Mouse (Mus musculus): ENCODE results near the gene Ift140. TPM values are rescaled to one million over a fixed set of nuclear protein-coding genes. Genes with fewer than 3 reads are reported as not detected.

Ift140 gene
- 16.1 and 20.4 TPM in 2 replicates for polyA plus RNA-seq (2014; fragmentation: Nextera tagmentation; extraction: Ambion mirVana)

GRCm38 (mm10) chr17:25015655-25016291 is at the start of gene Ift140, which contains the start of gene Cramp1l:
Gene Ift140 (plus strand): TSS chr17:25016085.
Gene Cramp1l (minus strand): TSS chr17:25015788.
- WGBS = under 1% methylated on average over 60 of the region's 62 CpGs
- ATAC-seq = peak; percentile 99

GRCm38 (mm10) chr17:24987221-24987620 is 28.7 kb upstream of the Ift140 start:
- no peaks in the 10 kb centered on the region for H3K9me3 ChIP-seq (replicated peaks; ENCODE audit: control insufficient read depth, low read length)
- H3K27ac ChIP-seq (ENCODE audit: low read depth, low read length) = no peak overlapping the region
- DNase-seq (ENCODE audit: low spot score) (no peak), ATAC-seq (no peak)
- H3K4me3 ChIP-seq (ENCODE audit: low read depth, low read length) = no peak overlapping the region
- WGBS = 95% methylated on average over 6 of the region's 6 CpGs
- no peak overlapping the region for H3K4me2 ChIP-seq (ENCODE audit: low read length)
- no peaks in the 10 kb centered on the region for H3K4me1 ChIP-seq (ENCODE audit: control insufficient read depth, insufficient read depth, low read length)
- H3K36me3 ChIP-seq (ENCODE audit: control insufficient read depth, insufficient read depth, low read length) = peaks cover 92% of the 10 kb centered on the region
- H3K9ac ChIP-seq (ENCODE audit: low read length) = no peak overlapping the region
- no peaks in the 10 kb centered on the region for H3K27me3 ChIP-seq (replicated peaks; ENCODE audit: control insufficient read depth, insufficient read depth, low read length)

More at GRCm38 (mm10) chr17:25015655-25016291, at the start of gene Ift140, which contains the start of gene Cramp1l:
- peak within 1 kb of the TSS; percentile 80 for H3K27ac ChIP-seq (ENCODE audit: low read depth, low read length)
- DNase-seq (ENCODE audit: low spot score) = peak; percentile 100
- H3K4me2 ChIP-seq (ENCODE audit: low read length) = peak within 1 kb of the TSS; percentile 98
- peak within 1 kb of the TSS; percentile 94 for H3K9ac ChIP-seq (ENCODE audit: low read length)
- H3K36me3 ChIP-seq (ENCODE audit: control insufficient read depth, insufficient read depth, low read length) = peaks cover 22% of the 10 kb centered on the region
- no peaks in the 10 kb centered on the region for H3K27me3 ChIP-seq (replicated peaks; ENCODE audit: control insufficient read depth, insufficient read depth, low read length)
- H3K4me3 ChIP-seq (ENCODE audit: low read depth, low read length) = peak within 1 kb of the TSS; percentile 98
- H3K9me3 ChIP-seq (replicated peaks; ENCODE audit: control insufficient read depth, low read length) = no peaks in the 10 kb centered on the region
- peaks cover 15% of the 10 kb centered on the region for H3K4me1 ChIP-seq (ENCODE audit: control insufficient read depth, insufficient read depth, low read length)

- DNase-seq (ENCODE audit: low spot score) (no peak), ATAC-seq (no peak)
- H3K4me1 ChIP-seq (ENCODE audit: control insufficient read depth, insufficient read depth, low read length) = no peaks in the 10 kb centered on the region
- H3K4me3 ChIP-seq (ENCODE audit: low read depth, low read length) = no peak overlapping the region
- no peaks in the 10 kb centered on the region for H3K9me3 ChIP-seq (replicated peaks; ENCODE audit: control insufficient read depth, low read length)
- H3K4me2 ChIP-seq (ENCODE audit: low read length) = no peak overlapping the region
- no peak overlapping the region for H3K27ac ChIP-seq (ENCODE audit: low read depth, low read length)
- no peak overlapping the region for H3K9ac ChIP-seq (ENCODE audit: low read length)
- 96% methylated on average over 6 of the region's 6 CpGs for WGBS
- H3K27me3 ChIP-seq (replicated peaks; ENCODE audit: control insufficient read depth, insufficient read depth, low read length) = no peaks in the 10 kb centered on the region
- H3K36me3 ChIP-seq (ENCODE audit: control insufficient read depth, insufficient read depth, low read length) = peaks cover 93% of the 10 kb centered on the region
Observed at GRCm38 (mm10) chr17:24994721-24995120, 21.2 kb upstream of the Ift140 start.

- no peak for DNase-seq (ENCODE audit: low spot score)
- H3K27me3 ChIP-seq (replicated peaks; ENCODE audit: control insufficient read depth, insufficient read depth, low read length) = no peaks in the 10 kb centered on the region
- H3K9ac ChIP-seq (ENCODE audit: low read length) = no peak overlapping the region
- H3K9me3 ChIP-seq (replicated peaks; ENCODE audit: control insufficient read depth, low read length) = no peaks in the 10 kb centered on the region
- no peak overlapping the region for H3K4me2 ChIP-seq (ENCODE audit: low read length)
- no peak overlapping the region for H3K4me3 ChIP-seq (ENCODE audit: low read depth, low read length)
- no peak overlapping the region for H3K27ac ChIP-seq (ENCODE audit: low read depth, low read length)
- peaks cover 56% of the 10 kb centered on the region for H3K36me3 ChIP-seq (ENCODE audit: control insufficient read depth, insufficient read depth, low read length)
- no peak for ATAC-seq
- H3K4me1 ChIP-seq (ENCODE audit: control insufficient read depth, insufficient read depth, low read length) = no peaks in the 10 kb centered on the region
- WGBS = 97% methylated on average over 3 of the region's 3 CpGs
Observed at GRCm38 (mm10) chr17:25005102-25005501, 10.8 kb upstream of the Ift140 start.

GRCm38 (mm10) chr17:25007480-25007879 is 8.4 kb upstream of the Ift140 start:
- Histone ChIP-seq H3K4me1 (ENCODE audit: control insufficient read depth, insufficient read depth, low read length) (no peaks in the 10 kb centered on the region), H3K27ac (ENCODE audit: low read depth, low read length) (no peak overlapping the region), H3K36me3 (ENCODE audit: control insufficient read depth, insufficient read depth, low read length) (peaks cover 62% of the 10 kb centered on the region), H3K9ac (ENCODE audit: low read length) (no peak overlapping the region), H3K4me2 (ENCODE audit: low read length) (no peak overlapping the region), H3K27me3 (replicated peaks; ENCODE audit: control insufficient read depth, insufficient read depth, low read length) (no peaks in the 10 kb centered on the region), H3K4me3 (ENCODE audit: low read depth, low read length) (no peak overlapping the region), H3K9me3 (replicated peaks; ENCODE audit: control insufficient read depth, low read length) (no peaks in the 10 kb centered on the region)
- DNase-seq (ENCODE audit: low spot score) (no peak), ATAC-seq (no peak)

GRCm38 (mm10) chr17:25013606-25014501 is 2.0 kb upstream of the Ift140 start:
- Histone ChIP-seq H3K27ac (ENCODE audit: low read depth, low read length) (peak overlapping the region; percentile 60; the same call in 1 of the 2 replicates), H3K4me1 (ENCODE audit: control insufficient read depth, insufficient read depth, low read length) (peaks cover 15% of the 10 kb centered on the region), H3K4me2 (ENCODE audit: low read length) (peak overlapping the region; percentile 98), H3K27me3 (replicated peaks; ENCODE audit: control insufficient read depth, insufficient read depth, low read length) (no peaks in the 10 kb centered on the region), H3K36me3 (ENCODE audit: control insufficient read depth, insufficient read depth, low read length) (peaks cover 35% of the 10 kb centered on the region), H3K9me3 (replicated peaks; ENCODE audit: control insufficient read depth, low read length) (no peaks in the 10 kb centered on the region), H3K4me3 (ENCODE audit: low read depth, low read length) (peak overlapping the region; percentile 98), H3K9ac (ENCODE audit: low read length) (peak overlapping the region; percentile 94)
- no peak for ATAC-seq
- peak; percentile 4 for DNase-seq (ENCODE audit: low spot score)
- WGBS = under 1% methylated on average over 77 of the region's 81 CpGs

- ATAC-seq = peak; percentile 10; the same call in 1 of the 2 replicates
Observed at GRCm38 (mm10) chr17:25014841-25015570, 879 bp upstream of the Ift140 start.

GRCm38 (mm10) chr17:25016292-25017132 is 627 bp downstream of the Ift140 start:
- H3K27me3 ChIP-seq (replicated peaks; ENCODE audit: control insufficient read depth, insufficient read depth, low read length) = no peaks in the 10 kb centered on the region
- peak overlapping the region; percentile 80 for H3K27ac ChIP-seq (ENCODE audit: low read depth, low read length)
- peak overlapping the region; percentile 77 for H3K9ac ChIP-seq (ENCODE audit: low read length)
- peak; percentile 86 for DNase-seq (ENCODE audit: low spot score)
- H3K4me2 ChIP-seq (ENCODE audit: low read length) = peak overlapping the region; percentile 92
- H3K36me3 ChIP-seq (ENCODE audit: control insufficient read depth, insufficient read depth, low read length) = peaks cover 14% of the 10 kb centered on the region
- peaks cover 15% of the 10 kb centered on the region for H3K4me1 ChIP-seq (ENCODE audit: control insufficient read depth, insufficient read depth, low read length)
- peak; percentile 86 for ATAC-seq
- peak overlapping the region; percentile 98 for H3K4me3 ChIP-seq (ENCODE audit: low read depth, low read length)
- WGBS = under 1% methylated on average over 55 of the region's 55 CpGs
- H3K9me3 ChIP-seq (replicated peaks; ENCODE audit: control insufficient read depth, low read length) = no peaks in the 10 kb centered on the region

More at GRCm38 (mm10) chr17:25014841-25015570, 879 bp upstream of the Ift140 start:
- under 1% methylated on average over 39 of the region's 39 CpGs for WGBS
- Histone ChIP-seq H3K27ac (ENCODE audit: low read depth, low read length) (peak overlapping the region; percentile 80), H3K4me2 (ENCODE audit: low read length) (peak overlapping the region; percentile 98), H3K4me1 (ENCODE audit: control insufficient read depth, insufficient read depth, low read length) (peaks cover 15% of the 10 kb centered on the region), H3K36me3 (ENCODE audit: control insufficient read depth, insufficient read depth, low read length) (peaks cover 26% of the 10 kb centered on the region), H3K4me3 (ENCODE audit: low read depth, low read length) (peak overlapping the region; percentile 98), H3K9me3 (replicated peaks; ENCODE audit: control insufficient read depth, low read length) (no peaks in the 10 kb centered on the region), H3K9ac (ENCODE audit: low read length) (peak overlapping the region; percentile 94), H3K27me3 (replicated peaks; ENCODE audit: control insufficient read depth, insufficient read depth, low read length) (no peaks in the 10 kb centered on the region)
- peak; percentile 10 for DNase-seq (ENCODE audit: low spot score)

Measured in forebrain, embryonic 14.5 days (tissue).